Mouse (Mus musculus) stomach, postnatal 0 days (tissue): ENCODE measurements around the gene Mphosph10. TPM values are rescaled to one million over a fixed set of nuclear protein-coding genes. Genes with fewer than 3 reads are reported as not detected.

Source experiments
- ATAC-seq: fragments of 200-750 bp; cut with Nextera tagmentation; 2 replicates; pipeline ENCODE4 v1.8.0; 2017; ENCODE audit not compliant: low FRiP score, low TSS enrichment
- DNase-seq: peaks from one replicate; pipeline ENCODE4 v3.0.0-alpha.2; 2016; ENCODE audit warnings: low spot score
- H3K27ac ChIP-seq: fragments of 300-500 bp; sonication (generic); replicated peaks from 2 replicates; pipeline ENCODE4 v1.5.1; 2014; ENCODE audit warnings: mild to moderate bottlenecking, control low read depth
- H3K27me3 ChIP-seq: fragments of 300-500 bp; sonication (generic); 2 replicates; pipeline ENCODE4 v1.6.1; 2014; ENCODE audit warnings: low read length; ENCODE audit not compliant: control insufficient read depth, insufficient read depth
- H3K36me3 ChIP-seq: fragments of 300-500 bp; sonication (generic); 2 replicates; pipeline ENCODE4 v1.6.1; 2014; ENCODE audit warnings: low read length, mixed read lengths; ENCODE audit not compliant: control insufficient read depth, insufficient read depth
- H3K4me1 ChIP-seq: fragments of 300-500 bp; sonication (generic); replicated peaks from 2 replicates; pipeline ENCODE4 v1.6.1; 2014; ENCODE audit warnings: antibody characterized with exemption; ENCODE audit not compliant: control insufficient read depth, insufficient read depth
- H3K4me2 ChIP-seq: fragments of 300-500 bp; sonication (generic); replicated peaks from 2 replicates; pipeline ENCODE4 v1.6.1; 2014; ENCODE audit warnings: low read depth, mild to moderate bottlenecking, control low read depth, moderate library complexity
- H3K4me3 ChIP-seq: fragments of 300-500 bp; sonication (generic); 2 replicates; pipeline ENCODE4 v1.5.1; 2014; ENCODE audit warnings: low read depth, low read length, control low read depth
- H3K9ac ChIP-seq: fragments of 300-500 bp; sonication (generic); 2 replicates; pipeline ENCODE4 v1.6.1; 2014; ENCODE audit warnings: mild to moderate bottlenecking, low read length, control low read depth, mixed read lengths
- H3K9me3 ChIP-seq: fragments of 300-500 bp; sonication (generic); 2 replicates; pipeline ENCODE4 v1.6.1; 2016; ENCODE audit warnings: low read length; ENCODE audit not compliant: control insufficient read depth
- CTCF ChIP-seq: IDR thresholded peaks from 2 replicates; pipeline ENCODE4 v1.5.1; 2016; ENCODE audit warnings: antibody characterized with exemption, low read depth, mild to moderate bottlenecking, moderate library complexity
- EP300 ChIP-seq: optimal IDR thresholded peaks from 2 replicates; pipeline ENCODE3; 2016; ENCODE audit warnings: antibody characterized with exemption
- WGBS: fragments of 180-500 bp; shearing (Covaris S2); extraction: QIAGEN DNeasy Blood & Tissue Kit; methylation state at CpG from one replicate; pipeline ENCODE4 v1.1.7; 2014; 5-methylcytosine and 5-hydroxymethylcytosine counted together
- polyA plus RNA-seq: library from polyadenylated mRNA; unstranded; fragments of >200 nt; fragmentation: Nextera tagmentation; extraction: Ambion mirVana; gene quantifications from 2 replicates; pipeline ENCODE4 v1.2.1, GENCODE M21; 2015

The Mphosph10 gene
- polyA plus RNA-seq, 1 experiment from 2014 or later = 24.3 TPM

GRCm38 (mm10) chr7:64358666-64359065 lies 33.4 kb downstream of the Mphosph10 start:
- no peak for DNase-seq
- ATAC-seq = no peak
- H3K4me2 ChIP-seq = no peak overlapping the region
- no peak overlapping the region for H3K9ac ChIP-seq
- H3K4me3 ChIP-seq = no peak overlapping the region
- H3K27me3 ChIP-seq = no peaks in the 10 kb centered on the region
- no peaks in the 10 kb centered on the region for H3K4me1 ChIP-seq
- WGBS = 75% methylated on average over 6 of the region's 6 CpGs
- H3K27ac ChIP-seq = no peak overlapping the region
- TF ChIP-seq EP300 = no peak
- TF ChIP-seq CTCF = no peak
- H3K36me3 ChIP-seq = peaks cover 20% of the 10 kb centered on the region; the same call in 1 of the 2 replicates
- H3K9me3 ChIP-seq = no peaks in the 10 kb centered on the region

DNA sequence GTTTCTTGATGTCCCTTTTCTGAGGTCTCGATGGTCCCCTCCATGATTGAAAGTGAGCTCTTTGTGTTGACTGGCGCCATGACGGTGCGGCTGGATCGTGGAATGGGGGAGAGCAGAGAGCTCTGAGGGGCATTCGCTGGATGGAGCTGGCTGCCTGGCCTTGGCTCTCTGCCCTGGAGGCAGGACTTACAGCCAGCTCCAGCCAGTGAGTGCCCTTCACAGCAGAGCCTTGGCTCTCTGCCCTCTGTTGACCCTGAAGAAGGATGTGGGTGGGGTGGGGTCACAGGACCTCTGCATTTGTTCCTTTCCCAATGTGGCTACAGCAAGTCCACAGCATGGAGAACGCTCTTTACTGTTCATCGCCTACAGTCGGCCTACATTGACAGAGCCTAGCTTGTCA lies 34.7 kb downstream of the Mphosph10 start:
- DNase-seq (no peak), ATAC-seq (peak; percentile 38; the same call in 1 of the 2 replicates)
- TF ChIP-seq EP300 = no peak
- TF ChIP-seq CTCF = no peak
- Histone ChIP-seq H3K4me2 (no peak overlapping the region), H3K36me3 (peaks cover 22% of the 10 kb centered on the region; the same call in 1 of the 2 replicates), H3K4me1 (no peaks in the 10 kb centered on the region), H3K27ac (no peak overlapping the region), H3K27me3 (no peaks in the 10 kb centered on the region), H3K4me3 (no peak overlapping the region), H3K9me3 (no peaks in the 10 kb centered on the region), H3K9ac (no peak overlapping the region)
- 91% methylated on average over 9 of the region's 9 CpGs for WGBS

DNA sequence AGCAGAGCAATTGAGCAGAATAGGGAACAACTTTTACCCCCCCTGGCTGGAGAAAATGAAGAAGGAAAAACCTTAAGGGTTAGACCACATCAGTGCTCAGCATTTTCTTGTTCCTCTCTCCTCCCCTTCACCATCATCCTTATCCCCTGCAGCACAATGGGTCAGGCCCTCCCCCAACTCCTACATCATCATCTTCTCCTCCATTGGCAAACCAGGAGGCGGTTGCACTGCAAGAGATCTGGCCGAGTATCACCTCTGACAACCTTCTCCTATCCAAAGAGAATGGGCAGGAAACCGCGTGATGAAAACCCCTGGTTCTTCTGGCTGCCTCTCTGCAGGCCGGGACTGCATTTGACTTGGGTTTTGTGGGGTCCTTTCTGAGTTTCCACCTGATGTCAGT lies 35.4 kb downstream of the Mphosph10 start:
- Histone ChIP-seq H3K4me2 (no peak overlapping the region), H3K27ac (no peak overlapping the region), H3K9ac (no peak overlapping the region), H3K4me1 (no peaks in the 10 kb centered on the region), H3K4me3 (no peak overlapping the region), H3K36me3 (peaks cover 16% of the 10 kb centered on the region; the same call in 1 of the 2 replicates), H3K27me3 (no peaks in the 10 kb centered on the region), H3K9me3 (no peaks in the 10 kb centered on the region)
- ATAC-seq = no peak
- TF ChIP-seq CTCF (no peak), EP300 (no peak)
- no peak for DNase-seq
- 89% methylated on average over 5 of the region's 5 CpGs for WGBS

- no peaks in the 10 kb centered on the region for H3K9me3 ChIP-seq
- no peak overlapping the region for H3K9ac ChIP-seq
- no peak overlapping the region for H3K27ac ChIP-seq
- no peak overlapping the region for H3K4me2 ChIP-seq
- no peak for DNase-seq
- no peak for ATAC-seq
- peaks cover 15% of the 10 kb centered on the region; the same call in 1 of the 2 replicates for H3K36me3 ChIP-seq
- WGBS = 66% methylated on average over 14 of the region's 14 CpGs
- H3K4me1 ChIP-seq = no peaks in the 10 kb centered on the region
- H3K27me3 ChIP-seq = no peaks in the 10 kb centered on the region
- H3K4me3 ChIP-seq = no peak overlapping the region
- TF ChIP-seq CTCF (no peak), EP300 (no peak)
Measured at GRCm38 (mm10) chr7:64354206-64354605, 37.9 kb downstream of the Mphosph10 start.

DNA sequence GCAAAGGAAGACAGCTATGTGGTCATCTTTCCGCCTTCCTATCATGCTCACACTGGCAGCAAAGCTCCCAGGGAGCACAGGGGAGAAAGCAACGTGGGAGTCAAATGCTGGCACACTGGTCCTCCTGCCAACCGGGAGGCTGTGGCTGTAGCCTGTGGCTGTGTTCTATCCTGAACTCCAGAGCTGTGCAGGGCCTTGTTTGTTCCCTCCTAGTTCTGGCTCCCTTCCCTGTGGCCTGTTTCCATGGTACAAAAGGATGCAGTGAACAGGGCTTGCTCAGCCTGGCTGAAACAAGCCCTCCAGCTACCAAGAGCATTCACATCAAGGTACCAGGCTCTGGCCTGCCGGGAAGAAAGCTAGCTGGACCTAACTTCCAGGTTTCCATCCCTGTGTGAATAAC lies 41.0 kb downstream of the Mphosph10 start:
- no peak for DNase-seq
- no peak overlapping the region for H3K4me2 ChIP-seq

DNA sequence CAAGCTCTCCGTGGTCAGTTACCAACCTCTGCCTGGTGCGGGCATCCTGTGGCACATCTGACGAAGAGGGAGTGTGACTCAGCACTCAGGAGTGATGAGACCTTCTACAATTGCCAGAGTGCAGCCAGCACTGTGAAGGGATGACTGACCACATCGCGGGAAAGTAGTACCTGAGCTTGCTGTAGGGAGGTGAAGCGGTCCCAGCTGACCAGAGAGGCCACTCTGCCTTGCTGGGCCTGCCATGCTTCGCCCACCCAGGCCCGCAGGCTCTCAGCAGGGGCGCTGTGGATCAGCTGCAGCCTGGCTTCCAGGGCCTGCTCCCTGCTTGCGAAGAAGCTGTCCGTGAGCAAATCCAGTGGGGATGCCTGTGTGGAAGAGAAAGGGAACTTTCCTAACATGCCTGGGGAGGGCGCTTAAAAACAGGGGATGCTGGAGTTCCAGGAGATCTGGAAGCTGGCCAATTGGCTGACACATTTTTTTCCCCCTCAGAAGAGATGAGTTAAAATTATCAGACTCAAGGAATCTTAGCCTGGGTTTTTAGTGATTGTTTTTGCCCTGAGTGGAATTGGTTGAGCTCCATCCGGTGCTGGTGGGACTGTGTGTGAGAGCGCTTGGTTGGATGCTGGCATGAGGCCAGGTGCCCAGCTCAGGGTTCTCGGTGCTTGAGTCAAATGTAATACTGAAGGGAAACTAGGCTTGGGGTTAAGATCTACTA lies 42.8 kb downstream of the Mphosph10 start:
- ATAC-seq (no peak), DNase-seq (no peak)
- TF ChIP-seq EP300 (no peak), CTCF (peak; percentile 17)
- H3K9ac ChIP-seq = no peak overlapping the region
- no peaks in the 10 kb centered on the region for H3K9me3 ChIP-seq
- H3K27me3 ChIP-seq = no peaks in the 10 kb centered on the region
- no peak overlapping the region for H3K4me3 ChIP-seq
- peaks cover 14% of the 10 kb centered on the region; the same call in 1 of the 2 replicates for H3K36me3 ChIP-seq
- no peaks in the 10 kb centered on the region for H3K4me1 ChIP-seq
- no peak overlapping the region for H3K4me2 ChIP-seq
- 88% methylated on average over 15 of the region's 15 CpGs for WGBS
- H3K27ac ChIP-seq = no peak overlapping the region

More for the DNA sequence above, 41.0 kb downstream of the Mphosph10 start:
- no peaks in the 10 kb centered on the region for H3K4me1 ChIP-seq
- WGBS = 73% methylated on average over 4 of the region's 4 CpGs
- no peak for ATAC-seq
- no peak overlapping the region for H3K27ac ChIP-seq
- H3K9me3 ChIP-seq = no peaks in the 10 kb centered on the region
- no peaks in the 10 kb centered on the region for H3K27me3 ChIP-seq
- H3K9ac ChIP-seq = no peak overlapping the region
- H3K4me3 ChIP-seq = no peak overlapping the region
- H3K36me3 ChIP-seq = peaks cover 14% of the 10 kb centered on the region; the same call in 1 of the 2 replicates
- TF ChIP-seq EP300 (no peak), CTCF (no peak)
